Mouse (Mus musculus) heart, embryonic 11.5 days (tissue): ENCODE results near the gene Rex1bd. TPM values are rescaled to one million over a fixed set of nuclear protein-coding genes. Genes with fewer than 3 reads are reported as not detected.

Experiments
- ATAC-seq: fragments of 200-750 bp; cut with Nextera tagmentation; replicated peaks from 2 replicates; pipeline ENCODE4 v1.8.0; 2017; ENCODE audit warnings: moderate library complexity; ENCODE audit not compliant: insufficient number of reproducible peaks, low FRiP score, low TSS enrichment
- H3K27ac ChIP-seq: fragments of 300-500 bp; sonication (generic); 2 replicates; pipeline ENCODE4 v1.5.1; 2014; ENCODE audit warnings: mild to moderate bottlenecking, low read depth, low read length
- H3K27me3 ChIP-seq: fragments of 300-500 bp; sonication (generic); 2 replicates; pipeline ENCODE4 v1.6.1; 2014; ENCODE audit warnings: mild to moderate bottlenecking, low read length, mixed read lengths; ENCODE audit not compliant: control insufficient read depth, insufficient read depth
- H3K36me3 ChIP-seq: fragments of 300-500 bp; sonication (generic); 2 replicates; pipeline ENCODE4 v1.6.1; 2014; ENCODE audit warnings: mild to moderate bottlenecking, low read length, moderate library complexity, mixed read lengths; ENCODE audit not compliant: control insufficient read depth, insufficient read depth
- H3K4me1 ChIP-seq: fragments of 300-500 bp; sonication (generic); 2 replicates; pipeline ENCODE4 v1.6.1; 2014; ENCODE audit warnings: low read length; ENCODE audit not compliant: control insufficient read depth, insufficient read depth
- H3K4me2 ChIP-seq: fragments of 300-500 bp; sonication (generic); 2 replicates; pipeline ENCODE4 v1.6.1; 2014; ENCODE audit warnings: mild to moderate bottlenecking, moderate library complexity
- H3K4me3 ChIP-seq: fragments of 300-500 bp; sonication (generic); 2 replicates; pipeline ENCODE4 v1.5.1; 2014; ENCODE audit warnings: low read depth, low read length
- H3K9ac ChIP-seq: fragments of 300-500 bp; sonication (generic); 2 replicates; pipeline ENCODE4 v1.6.1; 2014; ENCODE audit warnings: mild to moderate bottlenecking, low read depth, low read length, moderate library complexity
- H3K9me3 ChIP-seq: fragments of 300-500 bp; sonication (generic); replicated peaks from 2 replicates; pipeline ENCODE4 v1.6.1; 2016; ENCODE audit warnings: low read length; ENCODE audit not compliant: control insufficient read depth
- WGBS: fragments of 180-500 bp; shearing (Covaris S2); extraction: QIAGEN DNeasy Blood & Tissue Kit; methylation state at CpG from one replicate; pipeline ENCODE4 v1.1.7; 2014; ENCODE audit not compliant: insufficient replicate concordance; 5-methylcytosine and 5-hydroxymethylcytosine counted together
- polyA plus RNA-seq: library from polyadenylated mRNA; unstranded; fragments of >200 nt; fragmentation: Nextera tagmentation; extraction: Ambion mirVana; gene quantifications from 2 replicates; pipeline ENCODE4 v1.2.1, GENCODE M21; 2014

Rex1bd gene
- polyA plus RNA-seq, 1 experiment from 2014 or later = 124 TPM

DNA sequence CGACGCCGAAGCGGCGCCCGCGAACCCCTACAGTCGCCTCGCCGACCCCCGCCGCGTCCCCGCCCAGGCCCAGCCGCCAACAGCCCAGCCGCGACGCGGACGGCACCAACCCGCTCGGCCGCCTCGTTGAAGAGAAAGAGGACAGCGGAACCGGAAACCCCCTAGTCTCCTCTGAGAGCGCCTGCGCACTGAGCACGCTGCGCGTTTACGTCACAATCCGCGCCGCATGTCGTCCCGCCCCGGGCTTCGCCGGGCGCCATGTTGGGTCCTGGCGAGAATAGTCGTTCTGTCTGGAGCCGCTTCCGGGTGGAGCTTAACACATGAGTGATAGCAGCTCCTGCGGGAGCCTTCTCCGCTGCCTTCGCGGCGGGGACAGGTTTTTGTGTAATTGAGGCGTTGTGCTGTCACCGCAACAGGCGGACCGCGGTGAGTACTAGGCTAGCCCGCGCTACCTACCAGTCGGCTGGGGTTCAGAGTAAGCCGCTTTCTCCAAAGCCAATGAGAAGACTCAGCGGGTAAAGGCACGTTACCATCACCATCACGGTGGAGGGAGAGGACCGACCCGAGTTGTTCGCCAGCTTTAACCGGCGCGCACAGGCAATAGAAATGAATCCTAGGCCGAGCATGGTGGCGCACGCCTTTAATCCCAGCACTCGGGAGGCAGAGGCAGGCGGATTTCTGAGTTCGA, 3.8 kb upstream of the Rex1bd start, which contains the start of gene Uba52:
TSS of gene Uba52 (minus strand) at position 574 of the 688 bp plus-strand sequence.
- Histone ChIP-seq H3K9me3 (no peaks in the 10 kb centered on the region), H3K4me1 (peaks cover 18% of the 10 kb centered on the region), H3K27me3 (no peaks in the 10 kb centered on the region), H3K4me2 (peak within 1 kb of the TSS; percentile 93), H3K9ac (peak within 1 kb of the TSS; percentile 100), H3K4me3 (peak within 1 kb of the TSS; percentile 97), H3K36me3 (peaks cover 10% of the 10 kb centered on the region), H3K27ac (peak within 1 kb of the TSS; percentile 97)
- ATAC-seq = peak; percentile 75
- WGBS = 1% methylated on average over 74 of the region's 74 CpGs

DNA sequence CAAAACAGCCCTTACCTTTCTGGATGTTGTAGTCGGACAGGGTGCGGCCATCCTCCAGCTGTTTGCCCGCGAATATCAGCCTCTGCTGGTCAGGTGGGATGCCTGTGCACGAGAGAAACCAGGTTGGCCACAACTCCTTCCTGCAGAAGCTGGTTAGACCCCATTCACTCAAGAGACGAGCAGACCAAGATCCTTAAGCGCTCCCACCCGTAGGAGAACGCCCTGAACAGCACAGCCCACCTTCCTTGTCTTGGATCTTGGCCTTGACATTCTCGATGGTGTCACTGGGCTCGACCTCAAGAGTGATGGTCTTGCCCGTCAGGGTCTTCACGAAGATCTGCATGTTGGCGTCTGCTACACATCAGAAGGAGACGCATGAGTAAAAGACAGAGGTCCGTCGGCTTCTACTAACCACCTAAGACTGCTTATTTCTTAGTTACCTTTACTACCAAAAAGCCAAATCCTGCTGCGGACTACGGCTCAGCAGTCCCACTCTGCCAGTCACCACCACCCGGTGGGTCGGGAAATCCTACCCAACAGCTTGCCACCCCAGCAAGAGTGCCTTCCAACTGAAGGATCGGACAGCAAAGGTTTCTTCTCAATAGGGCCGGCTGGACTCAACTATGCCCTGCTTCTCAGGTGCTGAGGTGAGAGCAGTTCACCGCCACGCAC, 2.9 kb upstream of the Rex1bd start:
- Histone ChIP-seq H3K27ac (peak overlapping the region; percentile 97), H3K4me3 (peak overlapping the region; percentile 97), H3K27me3 (peaks cover 2% of the 10 kb centered on the region; the same call in 1 of the 2 replicates), H3K9me3 (no peaks in the 10 kb centered on the region), H3K9ac (peak overlapping the region; percentile 100), H3K4me1 (peaks cover 19% of the 10 kb centered on the region), H3K36me3 (peaks cover 10% of the 10 kb centered on the region), H3K4me2 (peak overlapping the region; percentile 93)
- WGBS = 9% methylated on average over 25 of the region's 25 CpGs
- ATAC-seq = no peak

DNA sequence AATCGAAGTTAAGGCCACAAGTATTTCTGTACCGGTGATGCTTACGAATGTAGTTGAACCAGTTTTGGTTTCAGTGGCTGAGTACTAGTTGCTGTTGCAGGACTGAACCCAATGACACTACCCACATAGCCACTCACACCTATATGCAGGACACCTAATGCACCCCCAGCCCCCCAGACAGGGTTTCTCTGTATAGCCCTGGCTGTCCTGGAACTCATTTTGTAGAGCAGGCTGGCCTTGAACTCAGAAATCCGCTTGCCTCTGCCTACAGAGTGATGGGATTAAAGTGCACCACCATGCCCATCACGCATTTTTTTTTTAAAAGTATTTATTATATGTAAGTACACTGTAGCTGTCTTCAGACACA, 458 bp upstream of the Rex1bd start:
- no peak overlapping the region for H3K9ac ChIP-seq
- no peaks in the 10 kb centered on the region for H3K9me3 ChIP-seq
- 0 out of 2 replicates have a peak overlapping the region, but pooled peaks have one; percentile 37 for H3K27ac ChIP-seq
- 56% methylated on average over 5 of the region's 5 CpGs for WGBS
- H3K27me3 ChIP-seq = peaks cover 22% of the 10 kb centered on the region
- no peak overlapping the region for H3K4me3 ChIP-seq
- ATAC-seq = no peak
- H3K4me1 ChIP-seq = peaks cover 31% of the 10 kb centered on the region
- H3K36me3 ChIP-seq = peaks cover 10% of the 10 kb centered on the region
- H3K4me2 ChIP-seq = peak overlapping the region; percentile 30

DNA sequence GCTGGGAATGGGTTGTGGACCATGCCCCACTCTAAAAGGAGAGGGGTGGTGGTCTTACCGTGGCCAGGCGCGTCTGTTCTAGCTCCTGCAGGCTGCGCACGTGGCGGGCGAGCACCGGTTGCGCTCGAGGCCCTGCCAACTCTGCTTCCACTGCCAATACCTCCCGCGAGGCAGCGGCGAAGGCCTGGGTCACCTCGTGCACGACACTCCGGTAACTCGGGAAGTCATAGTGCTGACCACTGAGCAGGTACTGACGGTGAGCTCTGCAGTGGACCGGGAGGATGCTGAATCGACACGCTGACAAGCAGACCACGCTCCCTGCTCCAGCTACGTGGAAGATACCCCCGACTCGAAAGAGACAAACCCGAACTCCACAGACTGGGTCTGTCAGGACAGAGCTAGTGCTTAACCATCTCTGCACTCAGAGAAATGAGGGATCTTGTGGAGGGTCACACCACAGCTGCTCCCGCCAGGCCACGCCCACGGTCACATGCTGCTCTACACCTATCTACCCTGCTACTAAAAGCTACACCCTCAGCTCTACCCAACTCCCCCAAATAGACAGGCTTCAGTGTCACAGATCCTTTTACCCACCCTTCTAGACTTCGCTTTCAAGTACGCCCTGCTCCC, 739 bp downstream of the Rex1bd start:
- ATAC-seq = peak; percentile 20
- H3K36me3 ChIP-seq = peaks cover 10% of the 10 kb centered on the region

DNA sequence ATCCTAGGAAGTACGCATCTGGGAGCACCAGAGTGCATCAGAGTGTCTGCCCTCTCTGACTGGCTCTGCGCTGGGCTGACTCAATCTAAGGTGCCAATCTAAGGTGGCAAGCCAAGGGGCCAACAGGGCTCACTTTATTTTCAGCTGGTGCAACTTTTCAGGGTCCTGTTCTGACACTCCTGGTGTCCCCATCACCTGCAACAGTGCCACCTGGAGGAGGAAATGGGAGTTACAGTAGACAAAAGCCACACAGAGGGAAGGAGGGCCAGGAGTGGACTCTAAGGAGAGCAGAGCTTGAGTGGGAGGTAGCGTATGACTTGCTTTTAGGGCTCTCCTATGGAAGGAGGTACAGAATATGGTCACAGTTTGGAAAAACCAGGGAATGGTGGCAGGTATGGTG, 1.7 kb downstream of the Rex1bd start:
- H3K4me1 ChIP-seq = peaks cover 40% of the 10 kb centered on the region
- 77% methylated on average over 3 of the region's 3 CpGs for WGBS
- peak overlapping the region; percentile 89; the same call in 1 of the 2 replicates for H3K4me2 ChIP-seq

More for the DNA sequence above, 739 bp downstream of the Rex1bd start:
- peak overlapping the region; percentile 89 for H3K9ac ChIP-seq
- H3K9me3 ChIP-seq = no peaks in the 10 kb centered on the region
- peaks cover 34% of the 10 kb centered on the region for H3K27me3 ChIP-seq
- peak overlapping the region; percentile 73 for H3K4me3 ChIP-seq
- 36% methylated on average over 32 of the region's 32 CpGs for WGBS
- H3K4me1 ChIP-seq = peaks cover 37% of the 10 kb centered on the region
- peak overlapping the region; percentile 89 for H3K4me2 ChIP-seq
- H3K27ac ChIP-seq = peak overlapping the region; percentile 87

DNA sequence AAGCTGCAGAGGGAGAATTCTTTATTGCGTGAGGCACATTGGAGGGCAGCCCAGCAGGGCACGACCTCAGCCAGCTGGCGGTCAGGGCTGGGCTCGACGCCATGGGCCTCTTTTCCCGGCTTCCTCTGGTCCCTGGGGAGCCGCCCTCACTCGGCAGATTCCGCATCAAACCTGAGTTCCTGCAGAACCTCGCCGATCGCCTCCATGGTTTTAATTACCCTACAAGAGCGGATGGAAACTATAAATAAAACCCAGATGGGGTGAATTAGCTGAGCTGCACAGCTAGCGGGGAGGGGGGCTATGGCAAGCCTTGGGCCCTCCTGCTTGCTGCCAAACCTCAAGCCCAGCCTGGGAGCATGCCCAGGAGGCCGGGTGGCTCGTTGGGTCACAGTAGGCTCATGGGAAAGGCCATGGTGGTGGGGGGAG, 2.2 kb downstream of the Rex1bd start:
- WGBS = 57% methylated on average over 16 of the region's 16 CpGs
- no peak overlapping the region; the same call in 1 of the 2 replicates for H3K4me3 ChIP-seq
- H3K9me3 ChIP-seq = no peaks in the 10 kb centered on the region
- H3K36me3 ChIP-seq = peaks cover 10% of the 10 kb centered on the region
- ATAC-seq = no peak
- H3K9ac ChIP-seq = no peak overlapping the region
- no peak overlapping the region; the same call in 1 of the 2 replicates for H3K4me2 ChIP-seq
- no peak overlapping the region for H3K27ac ChIP-seq
- peaks cover 49% of the 10 kb centered on the region for H3K27me3 ChIP-seq
- peaks cover 37% of the 10 kb centered on the region for H3K4me1 ChIP-seq

More for the DNA sequence above, 1.7 kb downstream of the Rex1bd start:
- Histone ChIP-seq H3K36me3 (peaks cover 10% of the 10 kb centered on the region), H3K9ac (no peak overlapping the region), H3K27ac (no peak overlapping the region), H3K27me3 (peaks cover 43% of the 10 kb centered on the region), H3K9me3 (no peaks in the 10 kb centered on the region), H3K4me3 (no peak overlapping the region)
- ATAC-seq = no peak

DNA sequence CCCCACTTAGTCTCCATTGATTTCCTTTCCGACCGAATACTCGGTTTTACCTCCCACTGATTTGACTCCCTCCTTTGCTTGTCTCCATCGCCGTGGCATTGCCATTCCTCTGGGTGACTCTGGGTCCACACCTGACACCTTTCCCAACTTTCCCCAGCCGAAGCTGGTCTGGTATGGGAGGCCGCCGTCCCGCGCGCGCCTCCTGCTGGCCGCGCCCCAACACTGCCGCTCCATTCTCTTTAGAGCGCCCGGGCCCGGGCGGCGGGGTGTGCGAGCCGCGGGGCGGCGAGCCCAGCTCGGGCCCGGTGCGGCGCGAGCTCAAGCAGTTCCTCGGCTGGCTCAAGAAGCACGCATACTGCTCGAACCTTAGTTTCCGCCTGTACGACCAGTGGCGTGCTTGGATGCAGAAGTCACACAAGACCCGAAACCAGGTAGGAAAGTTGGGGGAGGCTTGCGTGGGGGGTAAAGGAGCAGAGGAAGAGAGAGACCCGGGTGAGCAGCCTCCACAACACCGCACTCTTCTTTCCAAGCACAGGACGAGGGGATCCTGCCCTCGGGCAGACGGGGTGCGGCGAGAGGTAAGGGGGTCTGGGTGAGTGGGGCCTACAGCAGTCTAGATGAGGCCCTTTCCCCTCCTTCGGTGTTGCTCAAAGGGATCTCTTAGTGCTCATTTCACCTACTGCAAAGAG, 3.3 kb downstream of the Rex1bd start:
- no peak overlapping the region for H3K27ac ChIP-seq
- peaks cover 4% of the 10 kb centered on the region for H3K36me3 ChIP-seq
- H3K4me1 ChIP-seq = peaks cover 29% of the 10 kb centered on the region
- H3K9me3 ChIP-seq = no peaks in the 10 kb centered on the region
- H3K27me3 ChIP-seq = peaks cover 60% of the 10 kb centered on the region
- H3K4me2 ChIP-seq = peak overlapping the region; percentile 15; the same call in 1 of the 2 replicates
- H3K9ac ChIP-seq = no peak overlapping the region
- no peak overlapping the region for H3K4me3 ChIP-seq
- WGBS = 14% methylated on average over 46 of the region's 46 CpGs
- 0 out of 2 replicates have a peak, but pooled peaks have one; percentile 13 for ATAC-seq

DNA sequence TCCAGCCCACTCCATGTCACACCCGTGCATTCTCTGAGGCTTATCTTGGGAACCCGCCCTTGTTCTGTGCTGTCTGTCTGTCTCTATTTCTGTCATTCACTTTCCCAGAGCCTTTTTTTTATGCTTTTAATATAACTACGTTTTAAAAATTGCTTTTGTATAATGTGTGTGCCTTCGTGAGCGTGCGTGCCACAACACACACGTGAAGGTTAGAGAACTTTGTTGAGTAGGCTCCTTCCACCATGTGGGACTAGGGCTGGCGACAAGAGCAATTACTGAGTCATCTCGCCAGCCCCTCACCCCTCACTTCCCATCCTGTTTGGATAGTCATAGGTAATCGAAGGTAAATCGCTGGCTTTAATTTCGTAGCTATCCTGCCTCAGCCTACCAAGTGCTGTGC, 4.0 kb downstream of the Rex1bd start:
- H3K9me3 ChIP-seq = no peaks in the 10 kb centered on the region
- peaks cover 65% of the 10 kb centered on the region for H3K27me3 ChIP-seq
- no peak for ATAC-seq
- no peaks in the 10 kb centered on the region for H3K36me3 ChIP-seq
- H3K9ac ChIP-seq = 0 out of 2 replicates have a peak overlapping the region, but pooled peaks have one; percentile 43
- no peak overlapping the region for H3K27ac ChIP-seq
- WGBS = 25% methylated on average over 12 of the region's 12 CpGs
- H3K4me2 ChIP-seq = peak overlapping the region; percentile 52
- H3K4me1 ChIP-seq = peaks cover 29% of the 10 kb centered on the region
- peak overlapping the region; percentile 19 for H3K4me3 ChIP-seq
